Mouse (Mus musculus) erythroblast, embryonic 14.5 days (primary cell): ENCODE measurements around the gene Dapk3. TPM values are rescaled to one million over a fixed set of nuclear protein-coding genes. Genes with fewer than 3 reads are reported as not detected.
A peak's percentile ranks its signal among the peaks of the same experiment; 100 is the strongest.

Experiments used
- H3K27me3 ChIP-seq: 2 replicates; pipeline ENCODE4 v1.6.1; 2012; ENCODE audit warnings: inconsistent platforms; ENCODE audit not compliant: control insufficient read depth
- H3K36me3 ChIP-seq: 2 replicates; pipeline ENCODE4 v1.6.1; 2012; ENCODE audit warnings: mild to moderate bottlenecking, inconsistent platforms; ENCODE audit not compliant: control insufficient read depth
- H3K4me1 ChIP-seq: 2 replicates; pipeline ENCODE4 v1.6.1; 2012; ENCODE audit warnings: inconsistent platforms; ENCODE audit not compliant: control insufficient read depth
- H3K4me3 ChIP-seq: replicated peaks from 2 replicates; pipeline ENCODE3; 2012; ENCODE audit warnings: moderate library complexity, mild to moderate bottlenecking, inconsistent platforms
- H3K9me3 ChIP-seq: 2 replicates; pipeline ENCODE4 v1.6.1; 2012; ENCODE audit warnings: low read length, inconsistent platforms, mixed read lengths; ENCODE audit not compliant: control insufficient read depth
- GATA1 ChIP-seq: IDR thresholded peaks from 2 replicates; pipeline ENCODE4 v1.6.1; 2012; ENCODE audit warnings: low read length, inconsistent platforms, mixed read lengths
- TAL1 ChIP-seq: IDR thresholded peaks from 3 replicates; pipeline ENCODE4 v1.6.1; 2012; ENCODE audit warnings: low read length, inconsistent platforms, mixed read lengths
- polyA plus RNA-seq: library from polyadenylated mRNA; stranded (reverse); fragments of >175 nt; gene quantifications from 2 replicates; pipeline ENCODE4 v1.2.3, GENCODE M21; 2012

The Dapk3 gene
- polyA plus RNA-seq, 1 experiment: 8.3 TPM

GRCm38 (mm10) chr10:81183805-81184204, 1.0 kb downstream of the Dapk3 start, which contains the start of gene 4930442H23Rik:
Gene 4930442H23Rik (minus strand): TSS chr10:81183849.
- H3K4me1 ChIP-seq: peaks cover 64% of the 10 kb centered on the region
- peaks cover 81% of the 10 kb centered on the region for H3K36me3 ChIP-seq
- H3K27me3 ChIP-seq: no peaks in the 10 kb centered on the region; the same call in 1 of the 2 replicates
- TF ChIP-seq GATA1 (no peak), TAL1 (no peak)
- H3K4me3 ChIP-seq: peak within 1 kb of the TSS; percentile 72
- H3K9me3 ChIP-seq: no peaks in the 10 kb centered on the region

GRCm38 (mm10) chr10:81184765-81185164, 2.0 kb downstream of the Dapk3 start:
- peaks cover 57% of the 10 kb centered on the region for H3K4me1 ChIP-seq
- no peak for TF ChIP-seq GATA1
- TF ChIP-seq TAL1: no peak
- H3K4me3 ChIP-seq: no peak overlapping the region
- peaks cover 75% of the 10 kb centered on the region for H3K36me3 ChIP-seq
- H3K27me3 ChIP-seq: no peaks in the 10 kb centered on the region
- no peaks in the 10 kb centered on the region for H3K9me3 ChIP-seq

GRCm38 (mm10) chr10:81187161-81187560, 4.4 kb downstream of the Dapk3 start:
- TF ChIP-seq TAL1 (no peak), GATA1 (no peak)
- H3K27me3 ChIP-seq: no peaks in the 10 kb centered on the region
- peaks cover 60% of the 10 kb centered on the region for H3K4me1 ChIP-seq
- peaks cover 70% of the 10 kb centered on the region for H3K36me3 ChIP-seq
- H3K4me3 ChIP-seq: no peak overlapping the region
- H3K9me3 ChIP-seq: no peaks in the 10 kb centered on the region

- Histone ChIP-seq H3K9me3 (peaks cover 3% of the 10 kb centered on the region; the same call in 1 of the 2 replicates), H3K4me1 (peaks cover 59% of the 10 kb centered on the region), H3K36me3 (peaks cover 50% of the 10 kb centered on the region), H3K27me3 (peaks cover 26% of the 10 kb centered on the region), H3K4me3 (no peak overlapping the region)
- TF ChIP-seq GATA1 (no peak), TAL1 (no peak)
These were observed 7.0 kb downstream of the Dapk3 start for GRCm38 (mm10) chr10:81189821-81190220.

GRCm38 (mm10) chr10:81190236-81190911, 7.6 kb downstream of the Dapk3 start:
- TF ChIP-seq TAL1 (no peak), GATA1 (no peak)
- peaks cover 59% of the 10 kb centered on the region for H3K4me1 ChIP-seq
- H3K27me3 ChIP-seq: peaks cover 32% of the 10 kb centered on the region
- no peak overlapping the region for H3K4me3 ChIP-seq
- H3K9me3 ChIP-seq: peaks cover 3% of the 10 kb centered on the region; the same call in 1 of the 2 replicates
- peaks cover 45% of the 10 kb centered on the region for H3K36me3 ChIP-seq

GRCm38 (mm10) chr10:81190912-81191321, 8.1 kb downstream of the Dapk3 start:
- H3K9me3 ChIP-seq: peaks cover 3% of the 10 kb centered on the region; the same call in 1 of the 2 replicates
- H3K4me3 ChIP-seq: no peak overlapping the region
- peaks cover 63% of the 10 kb centered on the region for H3K4me1 ChIP-seq
- TF ChIP-seq TAL1 (no peak), GATA1 (no peak)
- peaks cover 37% of the 10 kb centered on the region for H3K27me3 ChIP-seq
- H3K36me3 ChIP-seq: peaks cover 41% of the 10 kb centered on the region

- Histone ChIP-seq H3K27me3 (peaks cover 42% of the 10 kb centered on the region), H3K36me3 (peaks cover 39% of the 10 kb centered on the region), H3K9me3 (peaks cover 3% of the 10 kb centered on the region; the same call in 1 of the 2 replicates), H3K4me1 (peaks cover 63% of the 10 kb centered on the region), H3K4me3 (no peak overlapping the region)
- TF ChIP-seq TAL1: no peak
- no peak for TF ChIP-seq GATA1
These were observed 8.7 kb downstream of the Dapk3 start for GRCm38 (mm10) chr10:81191342-81191982.

- Histone ChIP-seq H3K4me1 (peaks cover 60% of the 10 kb centered on the region), H3K36me3 (peaks cover 29% of the 10 kb centered on the region), H3K4me3 (peak overlapping the region; percentile 82), H3K9me3 (peaks cover 3% of the 10 kb centered on the region; the same call in 1 of the 2 replicates), H3K27me3 (peaks cover 52% of the 10 kb centered on the region)
- TF ChIP-seq GATA1: no peak
- TF ChIP-seq TAL1: no peak
These were observed 9.6 kb downstream of the Dapk3 start for GRCm38 (mm10) chr10:81192270-81192967.
